Mouse (Mus musculus) lung, embryonic 15.5 days (tissue): ENCODE results near the gene 4931428F04Rik. TPM values are rescaled to one million over a fixed set of nuclear protein-coding genes. Genes with fewer than 3 reads are reported as not detected.

Source experiments
- ATAC-seq: fragments of 200-750 bp; cut with Nextera tagmentation; 2 replicates; pipeline ENCODE4 v1.8.0; 2017; ENCODE audit warnings: moderate number of reproducible peaks, borderline replicate concordance; ENCODE audit not compliant: low FRiP score, low TSS enrichment; ENCODE audit errors: extremely low read depth
- H3K27ac ChIP-seq: fragments of 300-500 bp; sonication (generic); 2 replicates; pipeline ENCODE4 v1.5.1; 2015; ENCODE audit warnings: moderate library complexity, mild to moderate bottlenecking, inconsistent platforms
- H3K27me3 ChIP-seq: fragments of 300-500 bp; sonication (generic); 2 replicates; pipeline ENCODE4 v1.6.1; 2015; ENCODE audit warnings: inconsistent platforms
- H3K36me3 ChIP-seq: fragments of 300-500 bp; sonication (generic); 2 replicates; pipeline ENCODE4 v1.6.1; 2015; ENCODE audit warnings: inconsistent platforms
- H3K4me1 ChIP-seq: fragments of 300-500 bp; sonication (generic); 2 replicates; pipeline ENCODE4 v1.6.1; 2015; ENCODE audit warnings: inconsistent platforms
- H3K4me2 ChIP-seq: fragments of 300-500 bp; sonication (generic); 2 replicates; pipeline ENCODE4 v1.6.1; 2015; ENCODE audit warnings: inconsistent platforms, mild to moderate bottlenecking, moderate library complexity
- H3K4me3 ChIP-seq: fragments of 300-500 bp; sonication (generic); 2 replicates; pipeline ENCODE4 v1.5.1; 2015; ENCODE audit warnings: mild to moderate bottlenecking, inconsistent platforms
- H3K9ac ChIP-seq: fragments of 300-500 bp; sonication (generic); 2 replicates; pipeline ENCODE4 v1.6.1; 2015; ENCODE audit warnings: inconsistent platforms
- H3K9me3 ChIP-seq: fragments of 300-500 bp; sonication (generic); 2 replicates; pipeline ENCODE4 v1.6.1; 2016; ENCODE audit warnings: inconsistent platforms
- WGBS: fragments of 180-500 bp; shearing (Covaris S2); methylation state at CpG from one replicate; pipeline ENCODE4 v1.1.7; 2015; 5-methylcytosine and 5-hydroxymethylcytosine counted together
- polyA plus RNA-seq: library from polyadenylated mRNA; unstranded; fragments of >200 nt; fragmentation: Nextera tagmentation; extraction: Ambion mirVana; gene quantifications from 2 replicates; pipeline ENCODE4 v1.2.1, GENCODE M21; 2015

The 4931428F04Rik gene
- polyA plus RNA-seq, 1 experiment from 2014 or later, result 10.0 TPM

DNA sequence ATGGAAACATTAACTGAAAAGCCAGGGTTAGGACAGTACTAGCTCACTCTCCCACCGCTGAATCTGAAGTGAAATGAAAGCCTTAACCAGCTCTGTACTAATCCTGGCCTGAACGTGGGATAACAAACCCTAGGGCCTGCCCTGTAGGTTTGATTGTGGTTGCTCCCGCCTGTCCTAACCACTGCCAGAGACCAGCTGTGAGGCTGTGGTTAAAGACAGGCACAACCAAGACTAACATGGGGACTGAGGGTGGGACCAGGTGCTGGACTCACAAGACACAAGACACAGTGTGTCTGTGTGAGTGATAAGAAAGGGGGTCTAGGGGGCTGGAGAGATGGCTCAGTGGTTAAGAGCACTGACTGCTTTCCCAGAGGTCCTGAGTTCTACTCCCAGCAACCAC lies 9.1 kb downstream of the 4931428F04Rik start:
- H3K9me3 ChIP-seq, result no peaks in the 10 kb centered on the region
- H3K4me2 ChIP-seq, result no peak overlapping the region
- H3K9ac ChIP-seq, result no peak overlapping the region
- WGBS, result 74% methylated on average over 3 of the region's 3 CpGs
- no peak overlapping the region for H3K27ac ChIP-seq
- no peak overlapping the region for H3K4me3 ChIP-seq
- peaks cover 41% of the 10 kb centered on the region for H3K4me1 ChIP-seq
- H3K36me3 ChIP-seq, result 0 out of 2 replicates have a peak, but pooled peaks cover 4% of the 10 kb centered on the region
- peaks cover 50% of the 10 kb centered on the region for H3K27me3 ChIP-seq
- no peak for ATAC-seq

DNA sequence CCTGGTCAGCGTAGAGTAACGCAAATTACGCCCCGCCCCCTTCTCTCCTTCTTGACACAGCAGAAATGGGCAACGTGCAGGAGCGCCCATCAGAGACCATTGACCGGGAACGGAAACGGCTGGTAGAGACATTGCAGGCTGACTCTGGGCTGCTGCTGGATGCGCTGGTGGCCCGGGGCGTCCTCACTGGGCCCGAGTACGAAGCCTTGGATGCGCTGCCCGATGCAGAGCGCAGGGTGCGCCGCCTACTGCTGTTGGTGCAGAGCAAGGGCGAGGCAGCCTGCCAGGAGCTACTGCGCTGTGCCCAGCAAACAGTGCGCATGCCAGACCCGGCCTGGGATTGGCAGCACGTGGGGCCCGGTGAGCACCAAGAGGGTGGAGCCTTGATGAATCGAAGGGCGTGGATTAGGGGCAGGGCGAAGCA lies 10.7 kb downstream of the 4931428F04Rik start:
- peaks cover 67% of the 10 kb centered on the region for H3K27me3 ChIP-seq
- 2% methylated on average over 28 of the region's 28 CpGs for WGBS
- peaks cover 43% of the 10 kb centered on the region for H3K4me1 ChIP-seq
- peak overlapping the region; percentile 51 for H3K4me2 ChIP-seq
- ATAC-seq, result peak; percentile 35
- no peaks in the 10 kb centered on the region for H3K9me3 ChIP-seq
- peak overlapping the region; percentile 22 for H3K4me3 ChIP-seq
- 0 out of 2 replicates have a peak, but pooled peaks cover 4% of the 10 kb centered on the region for H3K36me3 ChIP-seq
- H3K27ac ChIP-seq, result no peak overlapping the region
- H3K9ac ChIP-seq, result peak overlapping the region; percentile 20; the same call in 1 of the 2 replicates

DNA sequence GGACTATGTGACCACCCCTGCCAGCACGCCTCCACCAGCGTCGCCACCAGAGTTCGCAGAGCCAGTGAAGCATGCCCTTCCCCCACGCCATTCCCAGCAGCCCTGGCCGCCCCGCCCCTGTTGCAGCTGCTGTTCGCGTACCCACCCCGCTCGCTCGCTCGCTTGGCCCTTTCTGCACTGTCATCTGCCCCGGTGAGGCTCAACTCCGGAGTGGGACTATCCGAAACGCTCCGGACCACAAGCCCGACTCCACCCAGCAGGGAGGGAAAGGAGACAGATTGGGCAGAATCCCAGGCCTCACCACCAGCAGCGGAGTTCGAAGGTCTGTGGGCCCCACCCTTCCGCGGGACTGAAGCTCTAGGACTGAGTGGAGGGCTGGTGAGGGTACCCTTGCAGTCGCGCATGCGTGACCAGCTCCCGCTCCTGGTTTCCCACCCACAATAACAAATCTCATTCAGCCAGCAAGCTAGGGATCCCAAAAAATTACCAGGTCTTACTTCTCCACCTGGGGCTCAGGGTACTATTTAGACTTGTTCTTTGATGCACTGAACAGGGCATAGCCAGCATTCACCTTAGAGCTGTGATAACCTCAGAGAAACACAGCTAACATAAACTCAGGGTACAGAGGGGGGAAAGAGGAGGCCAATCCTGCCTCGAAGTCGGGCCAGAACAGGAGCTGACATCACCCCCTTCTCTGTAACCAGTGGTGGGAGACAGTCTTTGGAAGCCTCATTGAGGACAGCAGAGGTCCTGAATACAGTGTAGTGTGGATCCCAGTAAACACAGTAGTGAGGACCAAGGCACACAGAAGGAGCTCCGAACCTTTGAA lies 13.2 kb downstream of the 4931428F04Rik start:
- peaks cover 87% of the 10 kb centered on the region for H3K27me3 ChIP-seq

DNA sequence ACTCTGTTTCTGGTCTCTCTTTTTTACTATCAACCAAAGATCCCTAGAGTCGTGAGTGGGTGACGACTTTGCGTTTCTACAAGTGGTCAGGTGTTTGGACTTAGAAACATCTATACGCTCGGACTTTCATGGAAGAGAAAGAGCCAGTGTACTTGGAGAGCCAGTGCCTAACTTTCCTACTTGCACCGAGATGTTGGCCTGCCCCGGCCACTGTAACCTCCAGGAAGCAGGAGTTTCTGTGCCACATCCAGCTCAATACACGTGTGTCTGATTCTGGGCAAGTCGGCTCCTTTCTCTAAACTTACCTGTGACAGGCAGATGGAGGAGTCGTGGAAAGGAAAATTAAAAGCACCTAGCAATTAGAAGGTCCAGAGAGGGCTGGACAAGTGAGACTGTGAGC lies 13.8 kb downstream of the 4931428F04Rik start, which contains the start of gene Nol3:
Gene Nol3 (plus strand): TSS at position 301 of the 400 bp plus-strand sequence.
- H3K9ac ChIP-seq, result peak within 1 kb of the TSS; percentile 16; the same call in 1 of the 2 replicates
- no peak for ATAC-seq
- WGBS, result 7% methylated on average over 10 of the region's 10 CpGs

More for the DNA sequence above, 13.2 kb downstream of the 4931428F04Rik start:
- H3K4me3 ChIP-seq, result peak overlapping the region; percentile 41
- 3% methylated on average over 30 of the region's 30 CpGs for WGBS
- peak overlapping the region; percentile 16; the same call in 1 of the 2 replicates for H3K9ac ChIP-seq
- H3K4me2 ChIP-seq, result peak overlapping the region; percentile 82
- ATAC-seq, result peak; percentile 60; the same call in 1 of the 2 replicates
- H3K4me1 ChIP-seq, result peaks cover 29% of the 10 kb centered on the region
- H3K9me3 ChIP-seq, result no peaks in the 10 kb centered on the region
- 0 out of 2 replicates have a peak, but pooled peaks cover 2% of the 10 kb centered on the region for H3K36me3 ChIP-seq
- H3K27ac ChIP-seq, result no peak overlapping the region

DNA sequence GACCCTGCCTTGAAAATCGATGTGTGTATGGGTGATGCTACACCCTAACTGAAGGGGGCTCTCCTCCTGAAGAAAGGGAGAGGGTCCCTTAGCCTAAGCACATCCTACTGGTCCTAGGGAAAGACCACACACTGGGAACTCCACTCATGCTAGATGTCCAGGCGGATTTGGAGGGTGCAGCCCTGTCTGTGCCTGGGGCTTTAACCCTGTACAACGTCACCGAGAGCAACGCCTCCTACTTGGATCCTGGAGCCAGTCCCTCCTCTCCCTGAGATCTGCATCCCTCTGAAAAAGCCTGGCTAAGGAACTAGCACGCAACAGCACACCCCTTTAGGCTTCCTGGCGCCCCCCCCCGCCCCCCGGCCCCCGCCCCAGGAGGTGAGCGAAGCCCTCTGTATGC lies 14.3 kb downstream of the 4931428F04Rik start:
- no peaks in the 10 kb centered on the region for H3K36me3 ChIP-seq
- H3K27ac ChIP-seq, result no peak overlapping the region
- peaks cover 33% of the 10 kb centered on the region for H3K4me1 ChIP-seq
- H3K27me3 ChIP-seq, result peaks cover 96% of the 10 kb centered on the region
- ATAC-seq, result no peak
- 11% methylated on average over 11 of the region's 11 CpGs for WGBS
- peak overlapping the region; percentile 82; the same call in 1 of the 2 replicates for H3K4me2 ChIP-seq
- no peaks in the 10 kb centered on the region for H3K9me3 ChIP-seq
- no peak overlapping the region for H3K4me3 ChIP-seq
- H3K9ac ChIP-seq, result no peak overlapping the region

More for the DNA sequence above, 13.8 kb downstream of the 4931428F04Rik start, which contains the start of gene Nol3:
- H3K4me2 ChIP-seq, result peak within 1 kb of the TSS; percentile 82
- H3K27me3 ChIP-seq, result peaks cover 94% of the 10 kb centered on the region
- no peaks in the 10 kb centered on the region for H3K36me3 ChIP-seq
- peak within 1 kb of the TSS; percentile 41 for H3K4me3 ChIP-seq
- H3K4me1 ChIP-seq, result peaks cover 28% of the 10 kb centered on the region
- no peak within 1 kb of the TSS for H3K27ac ChIP-seq
- no peaks in the 10 kb centered on the region for H3K9me3 ChIP-seq

DNA sequence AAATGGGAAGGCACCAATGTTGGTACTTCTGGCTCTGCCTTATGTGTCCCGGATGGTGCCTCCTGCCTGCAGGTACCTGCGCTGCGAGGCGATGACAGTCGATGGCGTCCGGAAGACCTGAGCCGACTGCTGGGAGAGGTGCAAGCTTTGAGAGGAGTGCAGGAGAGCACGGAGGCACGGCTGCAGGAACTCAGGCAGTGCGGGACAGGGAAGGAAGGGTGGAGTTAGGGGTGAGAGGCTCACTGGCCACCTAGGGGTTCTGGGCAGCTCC lies 18.8 kb downstream of the 4931428F04Rik start:
- ATAC-seq, result no peak
- 7% methylated on average over 11 of the region's 11 CpGs for whole genome bisulfite sequencing

DNA sequence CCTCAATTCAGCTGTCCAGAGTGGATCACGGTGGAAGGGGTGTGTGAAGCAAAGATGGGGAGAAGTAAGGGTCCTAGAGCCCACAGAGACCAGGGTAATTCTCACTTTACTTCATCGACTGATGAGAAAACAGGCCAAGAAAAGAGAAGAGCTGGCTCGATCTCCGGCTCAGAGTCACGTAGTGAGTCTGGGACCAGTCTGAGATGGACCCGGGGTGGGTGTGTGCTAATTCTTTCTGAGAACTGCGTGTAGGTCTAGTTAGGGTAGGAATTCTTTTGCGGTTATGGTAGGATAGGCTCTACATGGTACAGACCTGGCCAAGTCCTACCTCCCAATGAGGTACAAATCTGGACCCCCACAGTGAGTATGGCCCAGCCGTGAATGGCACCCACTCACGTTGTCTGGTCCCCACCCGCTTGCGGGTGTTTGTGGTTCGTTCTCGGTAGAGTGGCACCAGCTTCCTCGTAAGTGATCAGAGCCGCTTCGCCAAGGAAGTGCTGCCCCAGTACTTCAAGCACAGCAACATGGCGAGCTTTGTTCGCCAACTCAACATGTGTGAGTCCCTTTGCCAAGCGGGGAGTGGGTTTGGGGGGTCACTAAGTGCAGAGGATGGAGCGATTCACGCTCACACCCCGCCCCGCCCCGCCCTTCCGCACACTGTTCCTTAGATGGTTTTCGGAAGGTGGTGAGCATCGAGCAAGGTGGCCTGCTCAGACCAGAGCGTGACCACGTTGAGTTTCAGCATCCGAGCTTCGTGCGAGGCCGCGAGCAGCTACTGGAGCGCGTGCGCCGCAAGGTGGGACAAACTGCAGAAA lies 19.4 kb downstream of the 4931428F04Rik start:
- no peaks in the 10 kb centered on the region for H3K9me3 ChIP-seq
- no peaks in the 10 kb centered on the region for H3K36me3 ChIP-seq
- peak overlapping the region; percentile 45 for H3K4me3 ChIP-seq
- peak overlapping the region; percentile 91 for H3K4me2 ChIP-seq
- H3K4me1 ChIP-seq, result peaks cover 39% of the 10 kb centered on the region
- peaks cover 86% of the 10 kb centered on the region for H3K27me3 ChIP-seq
- H3K9ac ChIP-seq, result peak overlapping the region; percentile 28
- 6% methylated on average over 39 of the region's 39 CpGs for WGBS
- no peak for ATAC-seq
- H3K27ac ChIP-seq, result no peak overlapping the region

More for the DNA sequence above, 18.8 kb downstream of the 4931428F04Rik start:
- H3K27me3 ChIP-seq, result peaks cover 92% of the 10 kb centered on the region
- H3K9ac ChIP-seq, result no peak overlapping the region
- no peak overlapping the region for H3K27ac ChIP-seq
- no peaks in the 10 kb centered on the region for H3K36me3 ChIP-seq
- H3K4me2 ChIP-seq, result peak overlapping the region; percentile 91
- no peaks in the 10 kb centered on the region for H3K9me3 ChIP-seq
- H3K4me3 ChIP-seq, result 0 out of 2 replicates have a peak overlapping the region, but pooled peaks have one; percentile 2
- H3K4me1 ChIP-seq, result peaks cover 43% of the 10 kb centered on the region

DNA sequence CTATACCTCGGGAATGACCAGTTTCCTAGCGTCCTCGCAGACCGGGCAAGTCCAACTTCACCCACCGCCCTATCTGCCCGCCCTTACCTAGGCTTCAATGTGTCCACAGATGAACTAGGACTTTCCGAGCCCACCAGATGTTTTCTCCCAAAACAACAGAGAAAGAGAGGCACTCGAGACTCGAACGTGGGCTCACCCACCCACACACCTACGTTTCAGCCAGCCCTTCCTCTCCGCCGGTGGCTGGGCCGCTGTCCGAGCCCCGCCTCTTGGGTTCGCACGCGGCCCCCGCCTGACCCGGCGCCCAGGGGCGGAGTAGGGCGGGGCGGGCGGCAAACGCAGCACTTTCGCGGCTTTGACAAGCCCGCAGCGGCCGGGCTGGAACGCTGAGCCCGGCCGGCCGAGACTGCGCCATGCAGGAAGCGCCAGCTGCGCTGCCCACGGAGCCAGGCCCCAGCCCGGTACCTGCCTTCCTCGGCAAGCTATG lies 20.2 kb downstream of the 4931428F04Rik start, which contains the start of gene Hsf4:
Gene Hsf4 (plus strand): TSS at position 341 of the 487 bp plus-strand sequence.
- peak; percentile 33; the same call in 1 of the 2 replicates for ATAC-seq
- H3K9ac ChIP-seq, result peak within 1 kb of the TSS; percentile 28
- H3K4me2 ChIP-seq, result peak within 1 kb of the TSS; percentile 91
- under 1% methylated on average over 42 of the region's 42 CpGs for WGBS
- H3K4me3 ChIP-seq, result peak within 1 kb of the TSS; percentile 45
- no peak within 1 kb of the TSS for H3K27ac ChIP-seq
- no peaks in the 10 kb centered on the region for H3K9me3 ChIP-seq
- H3K27me3 ChIP-seq, result peaks cover 78% of the 10 kb centered on the region
- H3K36me3 ChIP-seq, result no peaks in the 10 kb centered on the region
- peaks cover 44% of the 10 kb centered on the region for H3K4me1 ChIP-seq

DNA sequence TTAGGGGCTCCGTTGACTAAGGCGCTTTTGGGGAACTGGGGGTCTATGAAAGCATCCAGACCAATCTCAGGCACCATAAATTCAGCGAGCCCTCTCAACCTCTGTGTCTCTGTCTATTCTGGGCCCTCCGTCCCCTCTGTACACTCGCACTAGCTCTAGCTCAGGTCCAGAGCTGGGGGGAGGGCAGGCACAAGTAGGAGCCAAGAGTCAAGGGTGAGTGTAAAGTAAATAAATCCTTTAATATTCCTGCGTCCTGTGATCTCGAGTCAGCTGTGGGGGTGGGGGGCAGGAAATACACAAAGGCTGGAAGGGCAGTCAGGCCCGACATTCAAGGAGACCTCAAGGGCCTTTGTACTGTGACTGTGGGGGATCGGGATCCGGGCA lies 20.6 kb downstream of the 4931428F04Rik start:
- Histone ChIP-seq H3K9me3 (no peaks in the 10 kb centered on the region), H3K4me3 (peak overlapping the region; percentile 45), H3K4me1 (peaks cover 45% of the 10 kb centered on the region), H3K9ac (peak overlapping the region; percentile 28; the same call in 1 of the 2 replicates), H3K4me2 (peak overlapping the region; percentile 91), H3K27me3 (peaks cover 74% of the 10 kb centered on the region), H3K27ac (no peak overlapping the region), H3K36me3 (no peaks in the 10 kb centered on the region)
- ATAC-seq, result peak; percentile 16; the same call in 1 of the 2 replicates
- WGBS, result 3% methylated on average over 10 of the region's 10 CpGs

DNA sequence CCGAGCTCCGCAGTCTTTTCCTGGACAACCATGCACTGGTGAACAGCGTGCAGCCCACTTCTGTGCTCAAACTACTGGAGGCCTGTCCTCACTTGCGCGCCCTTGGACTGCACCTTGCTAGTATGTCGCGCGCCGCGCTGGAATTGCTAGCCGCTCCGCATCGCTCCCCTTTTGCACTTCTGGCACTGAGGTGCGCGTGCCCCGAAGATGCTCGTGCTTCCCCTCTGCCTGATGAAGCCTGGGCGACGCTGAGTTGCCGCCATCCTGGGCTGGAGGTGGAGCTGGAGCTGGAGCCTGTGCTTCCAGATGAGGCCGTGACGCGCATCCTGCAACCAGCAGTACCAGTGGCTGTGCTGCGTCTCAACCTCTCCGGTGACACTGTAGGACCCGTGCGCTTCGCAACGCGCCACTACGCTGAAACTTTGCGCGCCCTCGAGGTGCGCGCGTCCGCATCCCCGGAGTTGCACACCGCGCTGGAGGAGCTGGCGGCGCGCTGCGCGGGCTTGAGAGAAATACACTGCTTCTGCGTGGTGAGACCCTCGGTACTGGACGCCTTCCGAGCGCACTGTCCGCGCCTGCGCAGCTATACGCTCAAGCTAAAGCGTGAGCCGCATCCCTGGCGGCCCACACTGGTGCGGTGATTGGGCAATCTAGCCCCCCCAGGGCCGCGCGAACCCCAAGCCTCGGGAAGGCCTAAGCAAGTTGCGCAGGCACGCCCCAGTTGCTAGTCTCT lies 21.2 kb downstream of the 4931428F04Rik start:
- no peak overlapping the region for H3K27ac ChIP-seq
- 1% methylated on average over 65 of the region's 65 CpGs for WGBS
- H3K4me3 ChIP-seq, result peak overlapping the region; percentile 45
- H3K36me3 ChIP-seq, result no peaks in the 10 kb centered on the region
- peak overlapping the region; percentile 91 for H3K4me2 ChIP-seq
- no peaks in the 10 kb centered on the region for H3K9me3 ChIP-seq
- peak overlapping the region; percentile 28 for H3K9ac ChIP-seq
- peaks cover 49% of the 10 kb centered on the region for H3K4me1 ChIP-seq
- H3K27me3 ChIP-seq, result peaks cover 70% of the 10 kb centered on the region
- ATAC-seq, result peak; percentile 32; the same call in 1 of the 2 replicates

DNA sequence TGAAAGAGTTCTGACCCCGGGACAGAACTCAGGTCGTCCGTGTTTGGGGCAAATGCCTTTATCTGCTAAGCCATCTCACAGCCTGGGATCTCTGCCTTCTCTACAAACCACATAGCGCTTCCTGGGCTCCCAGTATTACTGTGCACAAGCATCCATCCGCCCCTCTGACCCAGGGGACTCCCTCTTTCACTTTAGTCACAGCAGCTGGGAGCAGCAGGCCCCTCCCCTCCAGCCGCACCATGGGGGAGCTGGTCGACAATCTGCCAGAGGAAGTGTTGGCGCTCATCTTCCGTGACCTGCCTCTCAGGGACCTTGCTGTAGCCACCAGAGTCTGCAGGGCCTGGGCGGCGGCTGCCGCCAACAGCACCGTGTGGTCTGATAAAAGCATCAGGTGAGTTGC lies 22.9 kb downstream of the 4931428F04Rik start:
- WGBS, result 33% methylated on average over 13 of the region's 13 CpGs
- Histone ChIP-seq H3K4me2 (no peak overlapping the region), H3K27ac (no peak overlapping the region), H3K9ac (no peak overlapping the region), H3K36me3 (no peaks in the 10 kb centered on the region), H3K4me1 (peaks cover 54% of the 10 kb centered on the region), H3K4me3 (no peak overlapping the region), H3K9me3 (no peaks in the 10 kb centered on the region), H3K27me3 (peaks cover 62% of the 10 kb centered on the region)
- ATAC-seq, result no peak
